Mouse (Mus musculus) bone marrow macrophage, adult 2 months (primary cell): Measurements from ENCODE around the gene Rapgefl1. TPM values are rescaled to one million over a fixed set of nuclear protein-coding genes. Genes with fewer than 3 reads are reported as not detected.

Experiments used
- H3K27ac ChIP-seq: 2 replicates; pipeline ENCODE4 v1.5.1; 2012; ENCODE audit warnings: low read depth, low read length; ENCODE audit not compliant: insufficient read depth
- H3K4me1 ChIP-seq: 2 replicates; pipeline ENCODE4 v1.6.1; 2012; ENCODE audit warnings: low read length; ENCODE audit not compliant: control insufficient read depth, insufficient read depth
- H3K4me3 ChIP-seq: 2 replicates; pipeline ENCODE4 v1.5.1; 2012; ENCODE audit warnings: mild to moderate bottlenecking, low read length, moderate library complexity; ENCODE audit not compliant: insufficient read depth
- CTCF ChIP-seq: IDR thresholded peaks from 2 replicates; pipeline ENCODE4 v1.5.1; 2012; ENCODE audit warnings: low read depth, mild to moderate bottlenecking, low read length, moderate library complexity
- POLR2A ChIP-seq: IDR thresholded peaks from 2 replicates; pipeline ENCODE4 v1.6.1; 2012; ENCODE audit warnings: mild to moderate bottlenecking, low read depth, low read length, borderline replicate concordance
- polyA plus RNA-seq: library from polyadenylated mRNA; stranded (reverse); fragments of >200 nt; gene quantifications from 2 replicates; pipeline ENCODE4 v1.2.4, GENCODE M21; 2012; ENCODE audit not compliant: missing spikeins, insufficient read depth, insufficient read length

Gene Rapgefl1
- polyA plus RNA-seq, 1 experiment = 0.62 TPM

DNA sequence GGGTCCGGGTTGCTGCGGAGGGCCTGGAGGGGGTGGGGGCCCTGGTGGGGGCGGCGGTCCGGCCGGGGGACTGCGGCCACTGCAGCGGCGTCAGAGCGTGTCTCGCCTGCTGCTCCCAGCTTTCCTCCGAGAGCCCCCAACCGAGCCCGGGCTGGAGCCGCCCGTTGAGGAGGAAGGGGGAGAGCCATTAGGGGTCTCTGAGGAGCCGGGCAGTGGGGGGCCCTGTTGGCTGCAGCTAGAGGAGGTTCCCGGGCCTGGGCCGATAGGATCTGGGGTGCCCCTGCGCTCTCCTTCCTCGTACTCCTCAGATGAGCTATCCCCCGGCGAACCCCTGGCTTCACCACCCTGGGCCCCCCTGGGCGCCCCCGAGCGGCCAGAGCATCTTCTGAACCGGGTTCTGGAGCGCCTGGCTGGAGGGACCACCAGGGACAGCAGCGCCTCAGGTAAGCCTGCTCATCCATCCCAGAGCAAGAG lies 683 bp downstream of the Rapgefl1 start:
- Histone ChIP-seq H3K4me1 (no peaks in the 10 kb centered on the region), H3K27ac (no peak overlapping the region), H3K4me3 (peak overlapping the region; percentile 36)
- TF ChIP-seq POLR2A (no peak), CTCF (no peak)

DNA sequence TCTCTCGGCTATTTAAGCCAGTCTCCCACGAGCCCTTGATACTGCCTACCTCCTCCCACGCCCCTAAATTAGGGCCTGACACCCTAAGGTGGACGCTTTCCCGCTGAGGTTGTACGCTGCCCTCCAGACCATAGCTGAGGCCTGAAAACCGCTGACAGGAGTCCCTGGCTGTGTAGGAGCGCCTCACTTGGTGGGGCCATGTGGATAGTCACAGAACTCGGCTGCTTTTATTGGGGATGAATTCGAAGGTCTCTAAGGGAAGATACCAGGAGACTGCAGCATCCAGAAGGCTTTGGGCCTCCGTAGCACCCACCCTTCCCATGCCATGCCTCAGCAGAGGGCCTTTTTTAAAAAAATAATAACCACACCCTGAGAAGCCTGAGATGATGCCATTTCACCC lies 1.3 kb downstream of the Rapgefl1 start:
- Histone ChIP-seq H3K27ac (no peak overlapping the region), H3K4me1 (no peaks in the 10 kb centered on the region), H3K4me3 (no peak overlapping the region)
- no peak for TF ChIP-seq CTCF

GRCm38 (mm10) chr11:98838512-98838911 lies 1.9 kb downstream of the Rapgefl1 start:
- Histone ChIP-seq H3K27ac (no peak overlapping the region), H3K4me3 (no peak overlapping the region), H3K4me1 (no peaks in the 10 kb centered on the region)
- no peak for TF ChIP-seq CTCF
- TF ChIP-seq POLR2A = no peak

- no peak for TF ChIP-seq CTCF
- no peak for TF ChIP-seq POLR2A
- H3K4me3 ChIP-seq = no peak overlapping the region
- no peak overlapping the region for H3K27ac ChIP-seq
- H3K4me1 ChIP-seq = no peaks in the 10 kb centered on the region
These were observed 2.8 kb downstream of the Rapgefl1 start for GRCm38 (mm10) chr11:98839402-98839801.

GRCm38 (mm10) chr11:98839897-98840296 lies 3.3 kb downstream of the Rapgefl1 start:
- no peak for TF ChIP-seq CTCF
- TF ChIP-seq POLR2A = no peak
- no peaks in the 10 kb centered on the region for H3K4me1 ChIP-seq
- no peak overlapping the region for H3K27ac ChIP-seq
- no peak overlapping the region for H3K4me3 ChIP-seq

- H3K27ac ChIP-seq = no peak overlapping the region
- no peak for TF ChIP-seq CTCF
- TF ChIP-seq POLR2A = no peak
- no peak overlapping the region for H3K4me3 ChIP-seq
- H3K4me1 ChIP-seq = no peaks in the 10 kb centered on the region
These were observed 9.4 kb downstream of the Rapgefl1 start for GRCm38 (mm10) chr11:98846016-98846415.

GRCm38 (mm10) chr11:98846865-98847604 lies 10.4 kb downstream of the Rapgefl1 start:
- H3K4me3 ChIP-seq = no peak overlapping the region
- H3K4me1 ChIP-seq = no peaks in the 10 kb centered on the region
- no peak overlapping the region for H3K27ac ChIP-seq
- TF ChIP-seq POLR2A = no peak
- no peak for TF ChIP-seq CTCF

DNA sequence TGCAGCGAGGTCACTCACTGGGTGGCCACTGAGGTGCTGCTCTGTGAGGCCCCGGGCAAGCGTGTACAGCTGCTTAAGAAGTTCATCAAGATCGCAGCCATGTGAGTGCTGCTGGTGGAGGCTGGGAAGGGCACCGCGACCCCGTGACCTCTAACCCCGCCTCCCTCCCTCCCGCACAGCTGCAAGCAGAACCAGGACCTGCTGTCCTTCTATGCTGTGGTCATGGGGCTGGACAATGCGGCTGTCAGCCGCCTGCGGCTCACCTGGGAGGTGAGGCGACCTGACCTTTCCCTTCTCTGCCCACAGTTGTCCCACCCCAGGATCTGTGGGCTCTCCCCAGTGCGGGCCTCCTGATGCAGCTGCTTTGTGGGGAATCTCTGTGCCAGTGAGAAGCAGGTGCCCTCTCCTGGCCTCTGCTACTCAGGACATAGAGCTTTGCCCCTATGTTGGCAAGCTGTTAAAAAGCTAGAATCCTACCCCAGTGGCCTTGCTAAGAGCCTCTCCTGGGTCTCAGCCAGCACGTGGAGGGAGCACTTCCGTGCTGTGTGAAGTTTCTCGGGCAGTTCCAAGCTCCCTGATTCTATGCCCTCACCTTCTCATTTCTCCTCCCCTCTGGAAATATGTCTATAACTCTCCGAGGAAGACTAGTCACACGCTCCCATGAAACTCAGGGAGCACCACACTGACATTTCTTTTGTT lies 12.8 kb downstream of the Rapgefl1 start:
- TF ChIP-seq POLR2A (no peak), CTCF (no peak)
- Histone ChIP-seq H3K27ac (no peak overlapping the region), H3K4me3 (no peak overlapping the region), H3K4me1 (no peaks in the 10 kb centered on the region)

GRCm38 (mm10) chr11:98850100-98851093 lies 13.8 kb downstream of the Rapgefl1 start:
- H3K27ac ChIP-seq = no peak overlapping the region
- H3K4me1 ChIP-seq = no peaks in the 10 kb centered on the region
- H3K4me3 ChIP-seq = no peak overlapping the region
- TF ChIP-seq CTCF (no peak), POLR2A (no peak)

- Histone ChIP-seq H3K4me1 (peaks cover 3% of the 10 kb centered on the region; the same call in 1 of the 2 replicates), H3K4me3 (no peak overlapping the region), H3K27ac (no peak overlapping the region)
- TF ChIP-seq POLR2A = no peak
- no peak for TF ChIP-seq CTCF
These were observed 17.5 kb downstream of the Rapgefl1 start for GRCm38 (mm10) chr11:98854116-98854515.
